Mouse (Mus musculus): ENCODE results near the gene Astn2.

The Astn2 gene

DNA sequence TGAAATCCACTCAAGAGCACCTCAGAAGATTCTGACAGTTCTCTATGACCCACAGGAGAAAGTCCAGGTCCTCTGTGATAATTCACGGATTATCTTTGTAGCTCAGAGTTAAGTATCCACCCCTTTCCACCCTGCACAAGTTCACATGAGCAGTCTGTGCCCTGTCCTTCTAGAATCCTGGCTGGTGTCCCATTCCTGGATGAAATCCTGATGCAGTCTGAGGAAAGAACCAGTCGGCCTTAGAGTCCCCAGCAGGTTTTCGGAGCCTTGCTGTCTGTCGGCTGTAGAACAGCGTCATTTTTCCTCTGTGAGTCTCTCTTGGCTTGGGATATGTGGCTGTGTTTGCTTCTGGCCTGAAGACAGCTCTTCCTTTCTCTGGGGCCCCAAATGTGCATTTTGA, 978.0 kb downstream of the Astn2 start:
- DNase-seq (ENCODE audit: extremely low spot score, low spot score): no peak

DNA sequence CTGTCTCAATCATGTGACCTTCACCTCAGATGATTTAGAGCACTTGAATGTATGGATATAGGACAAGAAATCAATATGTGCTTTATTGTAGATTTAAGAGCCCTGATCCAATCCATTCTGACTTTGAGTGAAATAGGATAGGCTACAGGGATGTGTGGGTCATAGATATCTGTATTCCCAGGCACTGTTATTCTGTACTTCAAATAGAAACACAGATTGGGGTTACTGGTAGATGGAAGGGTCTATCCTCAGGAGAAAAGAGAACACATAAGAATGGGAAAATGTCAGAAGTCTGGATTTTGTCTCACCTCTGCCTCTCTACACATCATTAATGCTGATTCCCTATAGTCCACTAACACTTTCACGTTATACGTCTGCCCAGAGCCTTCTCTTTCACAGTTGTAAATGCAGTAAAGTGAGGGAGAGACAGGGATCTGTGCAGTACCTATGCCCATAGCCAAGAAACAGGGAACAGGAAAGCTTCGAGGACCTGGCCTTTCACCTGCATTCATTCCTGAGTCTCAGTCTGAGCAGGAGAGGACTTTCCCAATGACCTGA, 981.3 kb downstream of the Astn2 start:
- DNase-seq (ENCODE audit: extremely low spot score, low spot score): no peak

DNA sequence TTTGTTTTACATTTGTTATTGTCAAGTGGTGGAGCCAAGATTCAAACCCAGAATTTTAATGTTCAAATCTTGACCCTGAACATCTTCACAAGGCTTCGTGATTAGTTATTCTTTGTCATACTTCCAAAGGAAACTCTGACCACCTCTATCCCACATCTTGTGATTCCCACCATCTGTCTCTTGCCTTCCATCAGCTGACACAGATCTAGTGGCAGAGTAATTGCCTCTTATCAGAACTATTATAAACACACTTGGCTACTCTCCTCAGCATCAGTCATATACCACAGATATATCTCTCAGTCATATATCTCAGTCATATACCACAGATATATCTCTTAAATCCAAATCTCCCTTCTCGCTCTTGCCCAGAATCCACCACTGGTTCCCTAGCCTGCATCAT, 983.1 kb downstream of the Astn2 start:
- DNase-seq (ENCODE audit: extremely low spot score, low spot score): no peak

DNA sequence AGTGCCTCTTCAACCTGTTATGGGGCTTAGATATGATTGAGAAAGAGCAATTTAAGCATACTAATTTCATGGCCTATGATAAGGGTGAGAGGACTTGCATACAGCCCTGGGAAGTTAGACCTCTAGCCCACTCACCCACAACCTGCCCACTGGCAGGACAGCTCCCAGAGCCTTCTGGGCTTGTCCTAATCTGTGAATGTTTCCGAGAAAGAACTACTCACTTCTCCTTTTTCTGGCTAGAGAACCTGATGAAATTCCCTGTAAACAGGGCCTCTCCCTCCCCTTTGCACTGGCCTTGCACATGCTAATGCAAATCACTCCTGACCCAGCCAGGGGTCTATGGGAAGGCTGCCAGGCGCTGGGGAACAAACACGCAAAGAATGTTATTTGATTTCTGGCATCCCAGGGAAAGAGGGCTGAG, 983.9 kb downstream of the Astn2 start:
- DNase-seq (ENCODE audit: extremely low spot score, low spot score): peak; percentile 49

DNA sequence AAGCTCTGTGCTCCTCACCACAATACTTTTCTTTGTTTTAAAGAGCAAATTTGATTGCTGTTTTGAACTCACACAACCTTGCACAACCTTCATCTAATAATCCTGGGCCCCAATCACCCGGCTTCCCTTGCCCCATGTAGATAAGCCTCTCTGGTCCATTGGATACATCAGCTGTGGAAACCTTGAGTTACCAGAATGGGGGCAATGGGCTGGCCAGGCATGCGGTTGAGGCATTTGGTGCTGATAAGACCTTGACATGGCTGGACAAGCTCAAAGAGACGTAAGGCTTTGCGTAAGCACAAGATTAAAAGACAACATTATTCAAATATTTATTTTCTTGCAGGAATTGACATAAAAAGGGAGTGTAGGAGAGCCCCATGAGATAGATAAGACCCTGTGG, 988.9 kb downstream of the Astn2 start:
- DNase-seq (ENCODE audit: extremely low spot score, low spot score): no peak

DNA sequence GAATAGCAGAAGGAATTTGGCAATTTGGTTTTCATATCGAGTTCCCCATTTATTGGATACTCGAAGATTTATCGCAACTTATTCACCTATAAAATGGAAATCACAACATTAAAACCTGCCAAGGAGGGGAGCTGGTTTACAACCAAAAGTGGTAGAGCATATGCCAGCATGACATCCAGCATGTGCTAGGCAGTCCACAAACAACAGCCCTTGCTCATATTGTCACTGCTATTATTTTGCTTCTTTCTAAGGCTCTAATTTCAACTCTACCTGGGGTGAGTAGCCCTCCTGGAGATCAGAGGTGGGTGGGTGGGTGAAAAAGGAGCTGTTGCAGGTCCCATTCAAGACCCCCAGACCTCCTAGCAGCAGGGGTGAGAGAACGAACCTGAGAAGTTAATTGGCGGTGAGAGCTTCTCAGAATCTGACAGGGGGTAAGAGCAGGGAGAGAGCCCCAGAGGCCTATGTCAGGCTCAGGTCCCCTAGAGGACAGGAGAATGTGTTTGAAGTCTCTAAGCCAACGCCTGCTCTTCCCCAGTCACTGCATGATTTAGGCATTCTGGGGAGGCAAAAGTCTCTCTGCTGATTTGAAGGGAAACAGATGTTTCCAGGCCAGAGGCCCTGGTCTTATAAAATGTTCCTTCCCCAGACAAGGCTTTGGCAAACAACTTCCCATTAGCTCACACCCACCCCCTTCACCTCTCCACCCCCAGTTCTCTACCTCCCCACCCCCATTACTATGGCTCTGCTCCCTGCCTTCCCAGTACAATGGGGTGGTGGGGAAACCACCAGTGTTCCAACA, 1001.4 kb downstream of the Astn2 start:
- DNase-seq (ENCODE audit: extremely low spot score, low spot score): peak; percentile 29

DNA sequence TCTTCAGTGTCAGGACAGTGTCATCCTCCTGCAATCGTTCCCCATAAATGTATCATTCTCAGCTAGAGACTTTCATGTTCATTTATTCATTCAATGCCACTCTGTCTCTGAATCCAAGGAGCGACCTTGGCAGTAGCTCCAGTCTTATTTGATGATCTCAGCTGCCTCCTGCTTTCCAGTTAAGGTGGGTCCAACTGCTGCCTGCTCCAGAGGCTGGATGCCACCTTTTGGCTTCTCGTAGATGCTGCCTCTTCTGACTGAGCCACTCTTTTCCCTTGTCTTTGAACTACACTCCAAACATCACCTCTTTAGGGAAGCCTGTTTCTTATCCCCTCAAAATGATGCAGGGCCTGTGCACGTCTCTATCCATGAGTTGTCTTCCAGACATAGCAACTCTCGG, 1002.1 kb downstream of the Astn2 start:
- DNase-seq (ENCODE audit: extremely low spot score, low spot score): no peak

DNA sequence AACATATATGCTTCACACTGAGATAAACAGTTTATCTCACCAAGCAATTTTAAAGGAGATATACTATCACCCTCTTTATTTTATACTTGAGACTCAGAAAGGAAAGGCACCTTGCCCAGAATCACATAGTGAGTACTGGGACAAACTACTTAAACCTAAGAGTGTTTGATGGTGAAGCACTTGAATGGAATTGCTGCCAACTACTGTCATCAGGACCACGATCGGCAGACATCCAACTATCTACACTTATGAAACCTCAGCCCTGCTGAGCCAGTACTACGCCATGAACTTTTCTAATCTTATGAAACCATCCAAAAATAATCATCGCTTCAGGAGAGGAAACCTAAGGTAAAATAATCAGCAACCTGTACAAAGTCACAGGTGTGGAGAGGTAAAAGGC, 1005.0 kb downstream of the Astn2 start:
- DNase-seq (ENCODE audit: extremely low spot score, low spot score): no peak

DNA sequence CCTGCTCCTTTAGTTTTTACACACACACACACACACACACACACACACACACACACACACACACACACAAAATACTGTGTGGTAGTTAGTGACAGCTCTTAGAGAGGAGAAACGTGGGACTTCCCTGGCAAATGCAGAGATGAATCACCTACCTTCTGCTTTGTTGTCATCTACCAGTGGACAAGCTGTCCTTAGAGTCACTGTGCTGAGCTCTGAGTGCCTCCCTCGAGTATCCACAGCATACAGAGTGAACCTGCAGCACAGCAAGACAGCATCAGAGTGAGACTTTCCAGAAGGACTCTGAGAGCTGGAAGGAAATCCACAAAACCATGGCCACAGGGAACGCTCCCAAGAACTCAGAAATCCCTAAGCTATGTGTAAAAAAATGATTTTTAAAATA, 1007.6 kb downstream of the Astn2 start:
- no peak for DNase-seq (ENCODE audit: extremely low spot score, low spot score)

DNA sequence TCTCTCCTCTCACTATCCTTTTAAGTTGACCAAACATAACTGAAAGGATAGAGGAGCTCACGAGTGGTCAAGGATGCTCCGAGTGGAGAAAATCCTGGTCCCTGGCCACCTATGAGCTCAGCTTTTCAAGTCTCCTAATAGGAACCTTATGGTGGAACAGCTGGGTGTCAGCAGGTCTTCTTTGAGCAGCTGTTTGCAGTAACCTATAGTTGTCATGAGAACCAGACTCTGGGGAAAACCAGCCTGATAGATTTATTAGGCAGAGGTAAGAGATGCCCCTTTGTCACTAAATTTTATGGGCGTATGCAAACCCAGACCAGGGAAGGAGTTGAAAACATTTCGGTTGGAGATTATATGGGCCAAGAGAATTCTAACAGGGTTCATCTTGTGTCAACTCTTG, 1013.4 kb downstream of the Astn2 start:
- DNase-seq (ENCODE audit: extremely low spot score, low spot score): peak; percentile 35

DNA sequence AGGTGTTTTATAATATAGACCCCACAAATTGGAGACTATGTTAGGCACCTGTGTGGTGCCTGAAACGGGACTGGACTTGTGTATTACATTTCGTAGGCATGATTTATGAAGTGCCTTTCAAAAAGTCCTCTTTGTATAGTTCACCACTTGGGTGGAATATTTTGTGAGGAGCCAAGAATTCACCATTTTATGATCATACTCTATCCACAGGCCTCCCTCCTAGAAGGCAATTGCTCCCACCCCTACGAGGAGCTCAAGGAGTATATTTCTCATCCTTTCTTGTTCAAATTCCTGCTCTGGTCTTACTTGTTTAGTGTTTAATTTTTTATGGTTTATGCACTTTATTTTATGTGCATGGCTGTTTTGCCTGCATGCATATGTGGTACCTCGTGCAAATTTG, 1021.3 kb downstream of the Astn2 start:
- DNase-seq (ENCODE audit: extremely low spot score, low spot score): no peak

DNA sequence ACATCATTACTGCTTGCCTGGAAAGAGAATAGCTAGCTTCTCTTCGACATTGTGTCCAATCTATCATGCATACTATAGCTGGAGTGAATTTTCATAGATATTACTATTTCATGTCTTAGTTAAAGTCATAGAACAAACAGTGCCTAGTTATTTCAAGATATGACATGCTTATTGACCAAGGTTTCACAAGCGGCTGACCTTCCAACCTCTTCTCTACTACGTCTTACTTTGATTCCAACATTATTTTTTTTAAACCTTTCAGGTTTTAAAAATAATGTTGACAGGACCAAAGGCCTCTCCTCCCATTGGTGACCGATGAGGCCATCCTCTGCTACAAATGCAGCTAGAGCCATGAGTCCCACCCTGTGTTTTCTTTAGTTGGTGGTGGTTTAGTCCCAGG, 1025.0 kb downstream of the Astn2 start:
- DNase-seq (ENCODE audit: extremely low spot score, low spot score): no peak

DNA sequence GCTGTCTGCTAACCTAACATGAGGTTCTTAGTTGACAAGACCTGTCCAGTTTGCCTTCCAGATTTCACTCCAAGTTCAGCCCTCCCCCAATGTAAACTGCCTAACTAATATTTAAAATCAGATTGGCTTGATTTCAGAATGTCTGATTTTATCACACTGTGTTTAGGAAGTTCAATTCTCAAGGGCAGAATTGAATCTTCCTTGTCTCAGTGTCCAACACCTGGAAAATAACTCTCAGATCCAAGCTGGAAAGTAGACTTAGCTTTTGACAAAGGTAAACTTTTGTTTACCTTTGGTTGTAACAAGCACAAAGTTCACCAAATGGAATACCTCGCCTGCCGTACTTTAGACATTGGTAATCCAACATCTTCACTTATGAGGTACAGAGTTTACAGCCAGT, 1027.8 kb downstream of the Astn2 start:
- DNase-seq (ENCODE audit: extremely low spot score, low spot score): no peak

DNA sequence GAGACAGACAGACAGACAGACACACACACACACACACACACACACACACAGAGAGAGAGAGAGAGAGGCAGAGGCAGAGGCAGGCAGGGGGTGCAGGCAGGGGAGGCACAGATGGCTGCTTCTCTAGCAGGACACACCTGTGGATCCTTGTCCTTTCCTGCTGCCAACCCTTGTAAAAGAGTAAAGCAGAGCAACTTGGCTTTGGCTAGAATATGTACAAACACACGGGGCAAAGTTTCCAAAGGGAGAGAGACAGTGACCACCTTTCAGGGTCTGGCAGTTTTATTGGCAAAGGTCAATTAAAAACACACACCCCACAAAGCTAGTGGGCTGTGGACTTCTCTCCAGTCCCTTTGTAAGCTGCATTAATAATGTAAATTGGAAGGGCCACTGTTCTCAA, 1030.6 kb downstream of the Astn2 start:
- no peak for DNase-seq (ENCODE audit: extremely low spot score, low spot score)

DNA sequence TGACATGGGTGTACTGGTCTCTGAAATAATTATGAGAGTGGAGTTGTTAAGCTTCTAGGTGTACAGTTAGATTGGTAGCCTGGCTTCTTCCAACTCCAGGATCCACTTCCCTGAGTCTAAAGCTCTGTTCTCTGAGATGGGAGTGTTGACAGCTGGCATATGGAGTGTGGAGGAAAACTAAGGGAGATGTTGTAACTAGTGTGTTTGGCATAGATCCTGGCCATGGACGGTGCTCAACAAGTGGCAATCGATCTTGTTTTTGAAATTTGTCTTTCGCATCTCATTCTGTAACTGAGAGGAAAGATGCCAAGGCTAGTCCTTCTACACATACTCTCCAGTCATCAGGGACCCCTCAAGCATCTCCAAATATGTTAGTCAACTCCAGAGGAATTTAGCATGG, 1031.7 kb downstream of the Astn2 start:
- DNase-seq (ENCODE audit: extremely low spot score, low spot score): no peak

DNA sequence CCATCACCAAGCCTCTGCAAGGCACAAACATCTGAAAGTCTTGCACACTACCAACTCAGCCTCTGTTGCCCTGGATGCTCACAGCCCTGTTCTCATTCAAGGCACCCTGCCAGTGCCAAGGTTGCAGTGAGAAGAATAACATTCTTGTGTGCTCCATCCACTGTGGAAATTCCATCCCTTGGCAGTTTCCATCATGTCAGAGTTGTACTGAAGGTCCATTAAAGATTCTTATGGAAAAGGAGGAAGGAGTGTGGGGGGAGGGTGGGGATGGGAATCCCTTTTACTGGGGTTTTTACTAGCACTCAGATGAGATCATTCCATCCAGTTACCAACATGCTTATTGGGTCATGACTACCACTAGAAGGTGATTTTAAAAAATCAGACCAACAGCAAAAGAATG, 1037.3 kb downstream of the Astn2 start:
- no peak for DNase-seq (ENCODE audit: extremely low spot score, low spot score)

DNA sequence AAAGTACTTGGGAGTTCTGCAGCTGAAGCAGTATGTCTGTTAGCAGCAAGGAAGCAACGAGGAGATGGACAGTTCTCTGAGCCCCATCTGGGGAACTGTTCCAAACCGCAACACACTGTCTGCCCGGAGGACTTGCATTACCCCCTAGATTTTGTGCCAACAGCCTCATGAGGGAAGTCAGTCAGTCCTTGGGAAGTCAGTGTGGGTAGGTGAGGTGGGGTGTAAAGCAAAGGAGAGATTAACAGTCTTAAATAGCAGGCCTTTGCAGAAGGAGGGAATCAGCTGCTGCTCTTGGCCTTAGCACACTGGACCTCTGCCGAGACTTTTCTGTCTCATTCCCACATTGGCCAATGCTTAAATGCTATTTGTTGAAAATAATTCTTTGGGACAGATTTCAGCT, 1049.8 kb downstream of the Astn2 start:
- no peak for DNase-seq (ENCODE audit: extremely low spot score, low spot score)

DNA sequence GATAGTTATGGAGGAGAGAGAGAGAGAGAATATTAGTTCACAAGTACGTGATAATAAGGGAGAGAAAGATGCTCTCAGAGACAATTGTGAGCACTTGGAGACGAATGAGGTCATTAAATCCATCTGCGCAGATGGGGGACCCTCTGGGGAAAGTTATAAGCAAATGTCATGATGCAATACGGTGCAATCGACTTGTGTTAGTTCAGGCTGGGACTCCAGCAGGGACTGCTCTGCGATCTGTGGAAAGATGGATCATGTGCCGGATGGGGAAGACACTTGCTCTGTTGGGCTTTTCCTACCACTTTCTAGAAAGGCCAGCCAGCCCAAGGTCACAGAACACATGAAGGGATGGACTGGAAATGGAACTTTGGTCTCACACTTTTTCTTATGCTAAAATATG, 1053.9 kb downstream of the Astn2 start:
- no peak for DNase-seq (ENCODE audit: extremely low spot score, low spot score)

DNA sequence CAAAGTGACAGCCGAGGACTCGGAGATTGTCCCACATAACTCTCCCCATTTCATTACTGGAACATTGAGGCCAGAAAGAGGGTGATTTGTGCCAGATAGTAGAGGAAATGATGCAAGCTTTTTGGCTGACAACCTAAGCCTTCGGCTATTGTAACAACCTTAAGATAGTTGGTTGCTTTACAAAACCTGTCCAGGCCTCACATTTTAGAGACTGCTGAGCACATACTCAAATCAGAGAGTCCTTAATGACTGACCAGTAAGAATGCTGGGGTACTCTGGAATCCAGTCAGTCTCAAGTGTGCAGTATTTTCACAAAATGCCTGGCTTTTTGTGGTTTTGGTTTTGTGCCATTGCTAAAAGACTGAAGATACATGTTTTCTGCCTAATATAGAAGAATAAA, 1062.6 kb downstream of the Astn2 start:
- no peak for DNase-seq (ENCODE audit: extremely low spot score, low spot score)

DNA sequence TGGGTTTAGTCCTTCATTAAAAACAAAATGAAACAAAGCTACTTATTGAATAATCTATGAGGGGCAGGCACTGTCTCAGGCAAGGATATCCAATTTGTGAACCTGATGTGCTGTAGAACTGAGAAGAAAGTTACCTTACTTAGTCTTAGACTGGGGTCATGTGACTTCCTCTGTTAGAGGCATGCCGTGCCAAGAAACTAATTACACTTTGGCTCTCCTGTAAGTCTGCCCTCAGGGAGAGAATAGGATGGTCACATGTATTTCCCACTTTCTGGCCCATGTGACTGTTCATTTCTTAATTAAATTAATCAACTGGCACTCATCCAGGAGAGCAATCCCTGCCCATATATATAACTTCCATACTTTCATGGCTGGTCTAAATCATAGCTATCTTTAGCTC, 1070.7 kb downstream of the Astn2 start:
- no peak for DNase-seq (ENCODE audit: extremely low spot score, low spot score)
